Mouse (Mus musculus) spleen, adult 18-20 months (tissue): Measurements from ENCODE around the gene Vegfb.

Experiments used
- DNase-seq, 2 experiments: peaks; one replicate each; pipeline ENCODE4 v3.0.0; 2022; ENCODE audit warnings: mixed read lengths in 2 of 2

The Vegfb gene

DNA sequence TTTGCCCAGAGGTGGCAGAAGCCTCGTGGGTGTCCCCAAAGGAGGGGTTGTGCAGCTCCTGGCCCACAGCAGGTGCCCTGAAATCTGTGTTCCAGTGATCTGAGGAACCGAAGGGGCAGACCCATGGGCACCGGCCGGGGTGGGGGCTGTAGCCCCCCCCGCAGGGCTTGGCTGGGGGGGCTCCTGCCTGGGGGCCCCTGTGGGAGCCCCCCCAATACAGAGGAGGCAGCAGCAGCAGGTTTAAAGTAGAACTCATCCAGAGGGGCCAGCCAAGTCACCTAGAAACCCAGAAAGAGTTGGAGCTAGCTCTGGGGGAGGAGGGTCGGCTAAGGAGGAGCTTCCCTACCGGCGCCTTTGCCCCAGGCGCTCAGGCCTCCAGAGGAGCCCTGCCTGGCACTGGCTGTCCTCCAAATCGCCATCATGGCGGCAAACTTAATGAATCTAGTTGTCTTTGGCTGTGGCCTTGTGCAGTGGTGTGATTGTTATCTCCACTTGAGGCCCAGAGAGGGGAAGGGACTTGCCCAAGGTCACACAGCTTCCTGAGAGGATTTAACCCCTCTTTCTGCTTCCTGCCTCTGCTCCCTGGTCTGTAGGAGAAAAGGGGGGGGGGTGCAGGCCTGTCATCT is 16.9 kb downstream of the Vegfb start:
- DNase-seq: no peak

GRCm38 (mm10) chr19:6969665-6970381 is 17.6 kb downstream of the Vegfb start:
- DNase-seq: peak; percentile 66 to 78

DNA sequence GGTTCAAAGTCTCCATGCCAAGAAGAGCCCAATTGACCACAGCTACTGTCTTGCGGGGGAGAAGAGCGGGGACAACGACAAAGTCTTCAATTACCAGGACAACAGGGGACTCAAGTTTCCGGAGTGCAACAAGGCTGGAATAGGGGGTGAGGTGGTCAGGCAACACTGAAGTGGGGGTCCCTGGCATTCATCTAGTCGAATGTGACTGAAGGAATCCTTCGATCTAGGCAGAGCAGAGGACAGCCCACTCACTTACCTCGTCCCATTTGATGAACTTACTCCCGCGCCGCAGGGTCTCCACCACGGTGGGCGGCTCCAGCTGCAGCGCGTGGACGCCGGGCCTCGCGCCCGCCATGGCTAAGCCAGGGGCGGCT is 18.2 kb downstream of the Vegfb start:
- no peak for DNase-seq

DNA sequence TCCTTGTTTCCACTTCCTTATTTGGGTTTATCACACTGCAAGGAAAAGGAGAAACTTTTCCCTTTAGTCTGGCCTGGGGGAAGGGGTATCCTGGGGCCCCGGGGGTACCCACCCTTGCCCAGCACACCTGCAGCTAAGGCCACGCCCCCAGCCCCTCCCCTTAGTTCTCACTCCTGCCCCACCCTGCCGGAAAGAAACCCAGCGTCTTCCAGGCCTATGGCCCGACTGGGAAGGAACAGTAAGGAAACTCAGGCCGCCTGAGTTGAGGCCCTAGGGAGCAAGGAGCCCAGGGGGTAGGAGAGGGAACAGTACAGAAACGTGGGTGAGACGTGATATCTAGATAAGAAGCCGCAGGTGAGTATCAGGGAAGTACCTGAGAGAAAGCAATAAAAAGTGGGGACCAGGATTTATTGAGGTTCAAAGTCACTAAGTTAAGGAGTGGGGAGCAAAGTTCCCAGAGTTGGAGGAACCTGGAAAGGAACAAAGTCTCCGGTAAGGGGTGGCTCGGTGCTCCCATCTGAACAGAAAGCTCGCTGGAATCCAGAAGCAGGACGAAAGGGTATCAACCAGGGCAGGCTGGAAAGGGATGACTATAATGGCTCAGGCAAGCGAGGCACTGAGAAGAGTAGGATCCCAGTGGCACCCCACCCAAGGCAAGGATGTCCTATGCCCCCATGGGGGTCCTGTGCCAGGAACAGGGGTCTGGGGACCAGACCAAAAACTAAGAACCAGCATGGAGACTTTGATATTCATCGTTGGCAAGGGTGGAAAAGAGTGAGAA is 18.8 kb downstream of the Vegfb start:
- no peak for DNase-seq

GRCm38 (mm10) chr19:6956461-6956860 is 31.0 kb downstream of the Vegfb start:
- DNase-seq: no peak

DNA sequence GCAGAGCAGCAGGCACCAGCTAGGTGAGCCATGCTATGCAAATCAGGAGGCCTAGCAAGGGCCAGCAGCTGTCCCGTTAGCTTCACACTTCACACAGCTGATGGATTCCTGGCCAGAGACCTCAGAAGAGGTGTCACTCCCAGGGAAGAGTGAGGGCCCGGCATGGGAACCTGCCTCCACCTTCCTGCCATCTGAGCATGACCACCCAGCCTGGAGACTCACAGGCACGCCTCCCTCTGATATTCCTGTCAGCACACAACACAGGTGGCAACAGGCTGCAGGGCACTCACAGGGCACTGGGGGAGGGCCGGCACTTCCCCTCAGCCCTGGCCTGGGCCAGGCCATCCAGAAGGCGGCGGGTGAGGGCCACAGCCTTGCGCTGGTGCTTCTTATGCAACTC is 32.0 kb downstream of the Vegfb start:
- no peak for DNase-seq

- DNase-seq: no peak
Measured at GRCm38 (mm10) chr19:6954046-6954445, 33.4 kb downstream of the Vegfb start.

- no peak for DNase-seq
Measured at GRCm38 (mm10) chr19:6952712-6953037, 34.8 kb downstream of the Vegfb start.

DNA sequence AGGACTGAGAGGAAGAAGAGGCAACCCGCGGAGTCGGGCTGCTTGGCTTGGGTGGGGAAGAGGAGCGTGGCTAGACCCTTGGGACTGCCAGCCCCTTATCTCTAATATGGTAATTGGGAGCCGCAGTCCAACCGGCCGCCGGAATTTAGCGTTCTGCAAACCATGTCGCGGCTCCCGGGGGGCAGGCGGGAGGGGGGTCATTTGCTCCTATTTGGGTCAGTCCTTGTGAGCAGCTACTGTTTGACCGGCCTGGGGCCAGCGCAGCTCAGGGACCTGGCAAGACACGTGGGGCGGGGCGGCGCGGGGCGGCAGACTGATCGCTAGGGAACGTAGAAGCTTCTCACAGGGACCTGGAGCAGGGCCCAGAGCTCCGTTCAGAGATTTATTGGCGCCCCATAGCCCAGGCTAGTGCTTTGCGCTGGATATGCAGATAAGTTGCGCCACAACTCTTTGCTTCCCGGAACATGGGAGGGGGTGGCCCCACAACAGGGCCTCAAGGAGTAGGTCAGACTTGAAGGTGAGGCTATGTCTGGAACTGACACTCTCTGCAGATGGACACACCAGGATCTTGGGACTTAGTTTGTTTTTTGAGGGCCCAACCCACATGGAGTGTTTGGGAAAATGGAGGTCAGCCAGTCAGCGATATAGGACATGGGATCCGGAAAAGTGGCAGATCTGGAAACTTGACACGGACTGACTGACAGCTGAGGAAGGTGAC is 35.3 kb downstream of the Vegfb start:
- peak; percentile 45 to 66 for DNase-seq

DNA sequence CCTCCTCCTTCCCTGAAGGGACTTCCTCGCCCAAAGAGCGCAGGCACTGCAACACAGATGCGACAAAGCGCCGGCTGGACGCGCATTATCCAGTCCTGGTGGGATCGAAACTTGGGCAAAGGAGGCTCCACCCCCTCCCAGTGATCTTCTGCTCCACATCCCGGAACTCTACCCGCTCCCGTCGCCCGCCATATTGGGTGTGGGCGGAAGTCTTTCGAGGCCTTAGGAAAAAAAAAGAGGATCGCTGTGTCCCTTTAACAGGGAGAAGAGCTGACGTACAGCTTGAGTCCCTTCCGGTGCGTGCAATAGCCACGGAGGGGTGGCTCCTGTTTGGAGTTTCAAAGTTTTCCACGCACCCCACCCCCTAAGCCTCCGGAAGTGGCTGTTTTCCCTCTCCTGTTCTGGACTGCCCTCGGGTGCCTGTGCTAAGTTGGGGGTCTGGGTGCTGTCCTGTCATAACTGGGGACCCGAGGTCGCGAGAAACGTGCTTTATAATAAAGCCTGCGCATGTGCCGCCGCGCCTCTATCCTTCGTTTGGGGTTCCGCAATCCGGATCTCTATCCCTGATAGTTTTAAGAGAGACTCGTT is 36.0 kb downstream of the Vegfb start:
- DNase-seq: peak; percentile 74 to 81

- peak in 1 of 2 experiments; percentile 44 for DNase-seq
Measured at GRCm38 (mm10) chr19:6950613-6951153, 36.8 kb downstream of the Vegfb start.

GRCm38 (mm10) chr19:6949951-6950350 is 37.5 kb downstream of the Vegfb start:
- no peak for DNase-seq

DNA sequence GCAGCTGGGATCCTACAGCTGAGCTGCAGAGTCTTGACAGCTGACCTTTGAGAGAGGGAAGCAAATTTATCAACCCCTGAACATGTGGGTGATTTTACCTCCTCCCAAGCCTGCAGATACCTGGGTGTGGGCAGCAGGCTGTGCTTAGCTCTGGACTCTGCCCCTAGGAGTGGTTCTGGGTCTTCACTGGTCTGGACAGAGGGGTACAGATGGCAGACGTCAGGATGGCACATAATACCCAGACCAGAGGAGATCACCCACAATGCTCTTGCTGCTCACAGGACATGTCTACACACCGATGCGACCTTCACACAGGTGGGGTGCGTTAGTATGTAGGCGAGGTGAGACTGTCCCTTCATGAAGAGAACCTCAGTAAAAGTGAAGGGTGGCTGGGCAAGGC is 37.9 kb downstream of the Vegfb start:
- no peak for DNase-seq

DNA sequence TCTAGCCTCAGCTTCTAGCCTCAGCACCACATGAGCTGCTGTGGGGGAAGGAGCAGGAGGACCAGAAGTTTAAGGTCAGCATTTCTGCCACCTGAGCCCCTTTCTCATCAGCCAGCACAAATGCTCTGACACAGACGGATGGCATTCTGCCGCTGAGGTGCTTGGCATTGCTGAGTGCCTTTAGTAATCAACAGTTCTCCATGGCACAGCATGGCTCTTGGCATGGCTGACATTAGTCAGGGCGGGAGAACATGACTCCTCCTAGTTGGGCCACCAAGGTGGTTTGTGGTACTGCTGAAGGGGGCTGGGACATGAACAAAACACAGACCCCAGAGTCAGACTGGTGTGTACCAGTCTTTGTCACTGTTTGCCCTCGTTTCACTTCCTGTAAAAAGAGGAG is 39.3 kb downstream of the Vegfb start:
- no peak for DNase-seq

- DNase-seq: no peak
Measured at GRCm38 (mm10) chr19:6947742-6948141, 39.7 kb downstream of the Vegfb start.

DNA sequence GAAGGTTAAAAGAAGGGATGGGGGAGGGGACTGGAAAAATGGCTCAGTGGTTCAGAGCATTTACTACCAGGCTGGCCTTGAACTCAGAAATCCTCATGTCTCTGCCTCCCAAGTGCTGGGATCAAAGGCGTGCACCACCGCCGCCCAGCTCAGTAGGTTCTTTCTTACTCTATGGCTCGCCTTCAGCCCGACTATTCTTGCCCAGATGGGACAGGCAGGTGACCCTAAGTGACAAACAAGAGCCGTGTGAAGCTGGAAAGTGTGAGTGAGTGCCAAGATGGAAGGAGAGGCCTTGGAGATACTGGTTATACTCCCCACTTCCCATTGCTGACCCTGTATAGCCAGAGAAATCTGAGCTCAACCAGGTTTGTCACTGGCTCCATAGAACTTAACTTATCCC is 43.7 kb downstream of the Vegfb start:
- DNase-seq: no peak

GRCm38 (mm10) chr19:6942764-6943163 is 44.7 kb downstream of the Vegfb start:
- DNase-seq: no peak

- DNase-seq: peak; percentile 91
Measured at GRCm38 (mm10) chr19:6942249-6942691, 45.2 kb downstream of the Vegfb start, which contains the start of gene Gpr137. TSS of gene Gpr137 (minus strand) at chr19:6942480.

DNA sequence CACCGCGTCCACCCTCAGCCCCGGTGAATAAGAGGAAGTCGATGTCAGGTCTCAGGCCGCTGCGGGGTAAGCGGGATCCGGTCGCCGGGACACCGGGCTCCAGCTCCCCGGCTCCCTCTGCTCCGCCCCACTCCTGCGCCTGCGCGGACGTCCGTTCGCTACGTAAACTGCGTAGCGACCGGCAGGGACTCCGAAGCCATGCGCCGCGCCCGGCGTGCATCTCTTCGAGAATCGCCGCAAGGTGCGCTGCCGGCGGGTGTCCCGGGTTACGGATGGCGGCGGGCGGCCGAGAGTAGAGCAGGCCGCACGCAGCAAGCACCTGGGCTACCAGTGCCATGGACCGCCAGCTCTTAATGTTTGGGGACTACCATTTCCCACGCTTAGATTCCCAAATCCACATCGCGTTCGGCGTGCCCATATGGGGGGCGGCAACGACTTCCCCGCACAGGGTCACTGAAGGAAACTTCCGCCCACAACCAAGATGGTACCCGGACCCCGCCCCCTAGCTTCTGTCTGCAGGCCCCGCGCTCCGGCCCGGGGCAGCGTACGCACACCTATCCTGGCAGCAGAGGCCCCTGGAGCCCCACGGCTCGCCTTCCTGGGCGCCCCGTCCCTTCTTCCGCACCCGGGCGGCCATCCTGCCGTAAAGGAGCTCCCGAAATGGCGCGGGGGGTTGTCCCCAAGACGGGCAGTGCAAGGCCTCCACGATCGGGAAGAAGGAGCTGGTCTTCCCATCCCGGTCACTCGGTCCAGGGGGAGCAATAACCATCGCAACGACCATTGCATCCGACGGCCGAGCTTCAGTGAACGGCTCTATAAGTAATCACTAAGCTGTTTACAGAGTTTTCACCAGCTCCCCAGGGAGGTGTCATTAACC is 45.8 kb downstream of the Vegfb start, which contains the start of gene Bad:
Gene Bad, plus strand, starts transcription at position 490 of the 877 bp plus-strand sequence.
- peak; percentile 88 to 94 for DNase-seq

GRCm38 (mm10) chr19:6940396-6941351 is 46.8 kb downstream of the Vegfb start:
- no peak for DNase-seq
